Mouse (Mus musculus): ENCODE measurements around the gene Pcdh11x.
"Not testable (repeated sequence)": the region's sequence is repeated elsewhere in the genome, so short reads cannot be mapped to it uniquely, and the experiment has no call there.

Gene Pcdh11x

DNA sequence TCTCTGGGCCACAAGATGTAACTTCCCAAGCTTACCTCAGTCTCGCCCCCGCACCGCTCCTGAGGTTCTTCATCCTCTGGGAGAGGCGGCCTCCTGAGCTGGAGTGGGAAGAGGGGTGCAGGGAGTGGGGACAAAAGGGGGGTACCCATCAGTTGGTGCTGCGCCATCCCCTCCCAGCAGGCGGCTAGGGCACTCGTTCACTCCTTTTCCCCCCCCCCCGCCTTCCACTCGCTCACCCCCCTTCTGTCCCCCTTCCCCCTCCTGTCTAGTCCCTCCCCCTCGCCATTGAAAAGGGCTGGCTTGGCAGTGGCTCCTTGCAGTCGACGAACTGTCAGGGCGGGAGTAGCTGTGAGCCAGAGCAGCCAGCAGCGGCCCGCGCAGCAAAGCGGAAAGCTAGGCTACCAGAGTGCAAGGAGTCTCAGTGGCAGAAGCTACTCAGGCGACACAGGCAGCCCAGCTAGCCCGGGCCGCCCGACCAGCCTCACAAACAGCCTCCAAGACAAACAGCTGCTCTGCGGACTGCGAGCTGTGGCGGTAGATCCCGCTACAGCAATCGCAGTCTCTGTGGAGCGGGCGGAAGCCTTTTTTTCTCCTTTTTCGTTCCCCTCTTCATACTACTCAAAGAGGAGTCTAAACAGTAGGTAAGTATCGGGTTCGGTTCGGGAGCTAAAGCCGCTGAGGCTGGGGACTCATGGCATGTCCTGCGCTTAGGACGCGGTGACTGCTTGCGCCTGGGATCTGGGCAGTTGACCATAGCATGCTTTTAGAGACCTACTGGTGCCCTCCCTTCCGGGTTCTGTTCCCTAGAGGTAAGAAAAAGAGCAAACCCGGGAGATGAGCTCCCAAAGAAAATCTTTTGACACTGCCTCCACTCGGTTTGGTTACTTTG lies at the start of gene Pcdh11x:
Pcdh11x (plus strand) TSS at position 249 of the 889 bp plus-strand sequence.
- peak; percentile 43 for DNase-seq (ENCODE audit: low spot score)

DNA sequence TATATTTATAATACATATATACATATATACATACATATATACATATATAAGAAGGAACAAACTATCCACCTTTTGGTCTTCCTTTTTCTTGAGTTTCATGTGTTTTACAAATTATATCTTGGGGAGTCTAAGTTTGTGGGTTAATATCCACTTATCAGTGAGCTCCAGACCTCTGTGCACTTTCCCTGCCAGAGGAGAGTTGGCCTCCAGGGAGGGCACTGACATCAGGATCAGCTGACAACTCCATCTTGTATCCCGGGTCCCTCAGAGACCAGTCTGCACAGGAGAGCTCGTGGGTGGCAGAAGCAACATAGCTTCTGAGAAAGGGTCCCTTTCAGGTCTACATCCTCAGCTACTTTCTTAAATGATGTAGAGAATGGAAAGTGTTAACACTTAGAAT lies 30.0 kb upstream of the Pcdh11x start:
- no peak for DNase-seq (ENCODE audit: low spot score)

DNA sequence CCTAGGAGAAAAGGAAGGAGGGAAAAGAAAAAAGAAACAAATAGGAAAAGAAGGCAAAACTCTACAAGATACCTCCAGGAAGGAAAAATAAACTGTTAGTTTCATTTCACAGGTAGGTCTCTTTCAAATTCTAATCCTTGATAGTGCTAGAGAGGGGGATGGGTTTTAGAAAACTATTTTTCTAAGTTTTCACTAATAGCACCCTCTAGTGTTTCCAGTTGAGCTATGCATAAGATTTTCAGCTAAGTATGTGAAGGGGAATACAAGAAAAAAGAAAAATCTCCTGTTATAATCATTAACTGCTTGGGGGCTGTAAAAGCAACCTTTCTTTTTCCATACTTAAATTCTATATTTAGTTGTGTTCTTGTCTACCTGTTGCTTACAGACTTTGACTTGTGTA lies 4.5 kb upstream of the Pcdh11x start:
- DNase-seq (ENCODE audit: low spot score) = no peak

GRCm38 (mm10) chrX:120287502-120287901 lies 2.6 kb upstream of the Pcdh11x start:
- no peak for DNase-seq (ENCODE audit: low spot score)

DNA sequence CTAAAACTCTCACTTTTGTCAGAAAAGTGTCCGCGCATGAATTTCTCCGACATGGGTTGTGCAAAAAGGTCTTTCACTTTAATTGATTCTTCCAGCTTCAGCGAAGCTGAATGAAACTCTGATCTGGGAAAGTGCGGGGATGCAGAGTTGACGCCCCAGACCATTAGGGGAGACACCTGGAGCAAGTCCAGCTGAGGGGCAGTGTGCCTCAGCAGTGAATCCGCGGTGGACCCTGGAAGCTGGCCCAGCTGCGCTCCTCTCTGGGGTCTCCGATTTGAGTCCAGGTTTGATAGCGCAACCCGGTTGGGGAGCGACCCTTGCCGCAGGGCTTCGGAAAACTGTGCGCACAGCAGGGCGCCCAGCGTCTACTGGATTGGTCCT lies 831 bp downstream of the Pcdh11x start:
- DNase-seq (ENCODE audit: low spot score) = no peak

DNA sequence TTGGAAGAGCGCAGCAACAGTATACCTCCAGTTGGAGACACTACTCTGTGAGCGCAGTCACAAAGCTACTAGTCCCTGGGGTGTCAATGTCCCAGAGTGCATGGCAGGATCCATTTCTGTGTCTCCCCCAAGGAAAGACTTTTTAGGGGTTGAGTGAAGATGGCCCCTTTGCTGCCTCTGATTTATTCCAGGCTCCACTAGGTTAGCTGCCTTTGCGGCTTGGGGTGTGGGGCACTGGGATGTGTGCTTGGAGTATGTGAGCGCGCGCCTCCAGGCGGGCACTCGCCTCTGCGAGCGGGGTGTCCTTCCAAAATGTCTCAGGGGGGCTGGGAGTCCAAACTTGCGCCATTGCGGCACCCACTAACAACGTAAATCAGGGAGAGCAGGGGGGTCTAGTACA lies 1.6 kb downstream of the Pcdh11x start:
- DNase-seq (ENCODE audit: low spot score) = no peak

DNA sequence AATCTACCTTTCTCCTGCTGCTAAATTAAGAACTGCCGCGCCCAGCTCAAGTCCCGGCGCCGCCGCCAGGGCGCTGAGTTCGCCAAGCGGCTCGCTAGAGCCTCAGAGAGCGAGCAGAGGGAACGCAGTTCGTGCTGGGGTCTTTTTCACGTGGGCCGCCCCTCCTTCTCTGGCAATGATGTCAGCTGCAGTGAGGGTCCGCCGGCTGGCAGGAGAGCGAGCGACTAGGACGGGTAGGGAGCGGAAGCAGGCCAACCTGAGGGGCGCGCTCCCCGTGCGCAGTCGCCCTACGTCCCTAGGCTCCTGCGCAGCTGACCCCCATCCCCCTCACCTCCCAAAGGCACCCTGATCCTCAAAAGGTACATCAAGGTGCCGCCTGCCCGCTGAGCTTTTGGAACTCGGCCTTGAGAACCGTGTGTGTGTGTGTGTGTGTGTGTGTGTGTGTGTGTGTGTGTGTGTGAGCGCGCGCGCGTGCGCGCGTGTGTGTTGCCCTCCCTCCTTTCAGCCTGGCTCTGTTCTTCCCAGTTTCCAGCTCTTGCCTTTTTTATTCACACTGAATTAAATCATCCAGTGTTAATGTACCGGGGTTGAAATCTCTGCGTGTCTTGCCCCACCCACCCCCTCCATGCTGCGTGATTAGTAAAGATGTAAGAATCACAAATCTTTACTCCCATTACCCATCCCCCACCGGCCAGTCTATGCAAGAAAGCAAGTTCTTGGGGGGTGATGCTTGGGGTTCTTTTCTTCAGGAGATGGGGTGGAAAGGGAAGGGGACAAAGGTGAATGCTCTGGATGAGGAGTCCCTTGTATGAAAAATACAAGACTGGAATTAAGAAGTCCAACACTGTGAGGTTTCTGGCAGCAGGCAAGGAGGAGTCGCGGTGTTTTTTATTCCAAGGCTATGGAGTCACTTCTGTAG lies 3.0 kb downstream of the Pcdh11x start:
- DNase-seq (ENCODE audit: low spot score) = peak; percentile 40

GRCm38 (mm10) chrX:120301469-120302175 lies 11.6 kb downstream of the Pcdh11x start:
- DNase-seq (ENCODE audit: low spot score) = no peak

DNA sequence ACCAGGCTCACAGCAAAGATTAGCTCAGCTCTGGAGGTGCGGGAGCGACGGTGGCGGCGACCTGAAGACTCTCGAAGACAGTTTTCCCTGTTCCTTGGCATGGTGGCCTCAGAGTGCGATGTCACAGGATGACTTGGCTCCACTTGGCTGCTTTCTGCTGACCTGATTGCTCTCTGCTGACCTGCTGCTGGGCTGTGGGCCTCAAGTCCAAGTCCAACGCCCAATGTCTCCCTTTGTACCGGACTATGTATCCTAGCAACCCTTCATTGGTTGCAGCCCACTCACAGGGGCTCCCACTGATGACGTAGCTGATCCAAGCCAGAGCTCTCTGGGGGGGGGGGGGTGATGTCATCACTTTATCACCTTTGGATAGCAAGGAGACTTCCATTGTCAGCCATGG lies 22.9 kb downstream of the Pcdh11x start, which contains the start of gene H2afb3:
H2afb3 (minus strand) TSS at position 101 of the 400 bp plus-strand sequence.
- DNase-seq (ENCODE audit: low spot score) = not testable (repeated sequence)

DNA sequence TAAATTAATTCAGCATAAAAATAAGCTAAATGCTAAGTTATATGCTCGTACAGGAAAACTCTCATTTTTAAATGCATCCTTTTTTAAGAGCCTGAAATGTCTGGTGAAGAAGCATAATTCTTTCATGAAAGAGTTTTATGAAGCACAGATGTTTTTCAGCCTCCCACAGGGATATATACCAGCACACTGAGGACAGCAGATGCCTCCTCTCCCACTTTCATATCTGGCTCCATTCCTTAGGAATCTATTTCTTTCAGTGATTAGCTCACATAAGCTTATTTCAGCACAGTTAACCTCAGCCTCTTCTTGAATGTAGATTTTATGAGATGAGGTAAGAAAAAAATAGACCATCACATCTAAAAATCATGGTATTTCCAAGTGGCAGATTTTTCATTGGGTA lies 176.2 kb downstream of the Pcdh11x start:
- DNase-seq (ENCODE audit: low spot score) = no peak

DNA sequence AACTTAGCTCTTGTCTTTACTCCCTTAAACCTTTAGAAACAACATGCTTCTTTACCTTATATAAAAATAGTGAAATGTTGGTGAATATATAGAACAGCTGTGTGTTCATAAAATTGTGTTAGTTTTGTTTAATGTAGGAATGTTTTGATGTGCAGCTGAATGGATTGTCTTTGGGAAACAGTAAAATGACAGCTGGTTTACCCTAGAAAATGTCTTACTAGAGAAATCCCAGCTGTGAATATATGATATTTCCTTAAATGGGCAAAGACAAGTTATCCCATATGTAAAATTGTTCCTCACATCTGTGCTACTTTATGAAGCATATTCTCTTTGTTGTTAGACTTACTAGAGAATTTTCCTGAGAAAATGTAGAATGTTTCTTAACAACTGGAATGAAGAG lies 196.4 kb downstream of the Pcdh11x start:
- DNase-seq (ENCODE audit: low spot score) = no peak

- DNase-seq (ENCODE audit: low spot score) = no peak
These were observed 234.9 kb downstream of the Pcdh11x start for GRCm38 (mm10) chrX:120524986-120525385.

DNA sequence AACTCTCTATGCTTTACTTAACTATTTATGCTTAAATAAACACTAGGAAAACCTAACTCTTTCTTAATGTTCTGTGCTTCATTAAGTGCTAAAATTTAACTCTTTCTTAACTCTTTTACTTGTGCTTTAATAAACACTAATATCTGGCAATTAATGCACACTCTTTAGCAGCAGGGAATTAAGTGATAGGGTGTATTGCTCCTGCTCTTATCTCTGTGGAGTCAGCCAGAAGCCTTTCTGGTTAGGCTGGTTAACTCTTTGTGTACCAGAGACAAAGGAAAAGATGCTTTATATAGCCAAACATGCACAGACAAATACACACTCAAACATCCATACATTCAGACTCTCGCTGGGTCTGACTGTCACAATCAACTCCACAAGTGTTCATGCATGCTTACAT lies 309.2 kb downstream of the Pcdh11x start:
- no peak for DNase-seq (ENCODE audit: low spot score)

GRCm38 (mm10) chrX:120618460-120618859 lies 328.4 kb downstream of the Pcdh11x start:
- DNase-seq (ENCODE audit: low spot score) = no peak

DNA sequence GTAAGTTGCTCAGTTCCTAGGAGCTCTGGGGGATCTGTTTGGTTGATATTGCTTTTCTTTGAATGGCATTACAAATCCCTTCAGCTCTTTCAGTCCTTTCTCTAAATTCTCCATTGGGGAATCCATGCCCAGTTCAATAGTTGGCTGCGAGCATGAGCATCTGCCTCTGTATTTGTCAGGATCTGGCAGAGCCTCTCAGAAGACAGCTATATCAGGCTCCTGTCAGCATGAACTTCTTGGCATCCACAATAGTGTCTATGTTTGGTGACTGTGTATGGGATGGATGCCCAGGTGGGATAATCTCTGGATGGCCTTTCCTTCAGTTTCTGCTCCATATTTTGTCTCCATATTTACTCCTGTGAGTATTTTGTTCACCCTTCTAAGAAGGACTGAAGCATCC lies 380.2 kb downstream of the Pcdh11x start:
- DNase-seq (ENCODE audit: low spot score) = not testable (repeated sequence)

DNA sequence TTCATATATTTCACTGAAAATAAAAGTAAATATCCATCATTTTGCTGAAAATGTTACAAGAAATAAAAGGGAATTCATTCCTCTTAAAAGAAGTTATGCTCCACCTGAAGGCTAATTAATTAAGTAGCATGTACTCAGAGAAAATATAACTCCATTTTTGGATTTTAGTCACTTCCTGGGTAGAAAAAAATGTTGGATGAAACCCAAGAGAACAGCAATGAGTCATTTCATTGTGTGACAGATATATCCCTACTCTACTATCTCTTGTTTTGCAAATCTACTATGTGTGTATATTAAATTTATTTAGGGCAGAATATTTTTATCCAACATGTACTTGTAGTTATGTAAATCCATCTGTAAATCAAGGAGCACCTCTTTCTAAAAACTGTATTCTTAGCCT lies 444.1 kb downstream of the Pcdh11x start:
- DNase-seq (ENCODE audit: low spot score) = no peak

DNA sequence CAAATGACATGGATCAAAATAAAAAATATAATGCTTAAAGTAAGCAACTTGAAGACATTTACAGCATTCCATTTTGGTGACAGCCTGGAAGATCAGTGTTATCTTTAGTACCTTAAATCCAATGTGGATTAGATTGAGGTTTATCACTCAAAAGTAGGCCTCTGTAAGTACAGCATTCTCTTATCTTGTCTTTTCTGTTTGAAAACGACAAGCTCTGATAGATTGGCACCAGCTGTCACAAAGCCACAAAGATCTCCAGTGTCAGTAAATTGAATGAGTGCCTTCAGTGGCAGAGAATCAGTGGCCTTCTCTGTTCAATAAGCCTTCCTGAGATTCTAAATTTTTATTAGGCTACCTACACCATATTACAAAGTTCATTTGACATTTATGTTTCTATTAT lies 445.7 kb downstream of the Pcdh11x start:
- DNase-seq (ENCODE audit: low spot score) = no peak

- DNase-seq (ENCODE audit: low spot score) = no peak
These were observed 654.5 kb downstream of the Pcdh11x start for GRCm38 (mm10) chrX:120944556-120944955.
